Mouse (Mus musculus) liver, embryonic 14.5 days (tissue): Measurements from ENCODE around the gene Adgrf3.

Experiments
- CTCF ChIP-seq: IDR thresholded peaks from 2 replicates; pipeline ENCODE4 v1.5.1; 2016; ENCODE audit warnings: antibody characterized with exemption, low read depth, control low read depth
- EP300 ChIP-seq: IDR thresholded peaks from 2 replicates; pipeline ENCODE4 v1.6.1; 2016; ENCODE audit warnings: antibody characterized with exemption, low read depth

- TF ChIP-seq EP300, result no peak
- TF ChIP-seq CTCF, result no peak
Measured at GRCm38 (mm10) chr5:30235641-30236126, 30.2 kb upstream of the Adgrf3 start.
